Mouse (Mus musculus) layer of hippocampus, adult 9-11 months (tissue): Measurements from ENCODE around the gene Igf2bp1.

Experiments used
- DNase-seq: peaks from one replicate; pipeline ENCODE4 v3.0.0; 2022

Gene Igf2bp1

DNA sequence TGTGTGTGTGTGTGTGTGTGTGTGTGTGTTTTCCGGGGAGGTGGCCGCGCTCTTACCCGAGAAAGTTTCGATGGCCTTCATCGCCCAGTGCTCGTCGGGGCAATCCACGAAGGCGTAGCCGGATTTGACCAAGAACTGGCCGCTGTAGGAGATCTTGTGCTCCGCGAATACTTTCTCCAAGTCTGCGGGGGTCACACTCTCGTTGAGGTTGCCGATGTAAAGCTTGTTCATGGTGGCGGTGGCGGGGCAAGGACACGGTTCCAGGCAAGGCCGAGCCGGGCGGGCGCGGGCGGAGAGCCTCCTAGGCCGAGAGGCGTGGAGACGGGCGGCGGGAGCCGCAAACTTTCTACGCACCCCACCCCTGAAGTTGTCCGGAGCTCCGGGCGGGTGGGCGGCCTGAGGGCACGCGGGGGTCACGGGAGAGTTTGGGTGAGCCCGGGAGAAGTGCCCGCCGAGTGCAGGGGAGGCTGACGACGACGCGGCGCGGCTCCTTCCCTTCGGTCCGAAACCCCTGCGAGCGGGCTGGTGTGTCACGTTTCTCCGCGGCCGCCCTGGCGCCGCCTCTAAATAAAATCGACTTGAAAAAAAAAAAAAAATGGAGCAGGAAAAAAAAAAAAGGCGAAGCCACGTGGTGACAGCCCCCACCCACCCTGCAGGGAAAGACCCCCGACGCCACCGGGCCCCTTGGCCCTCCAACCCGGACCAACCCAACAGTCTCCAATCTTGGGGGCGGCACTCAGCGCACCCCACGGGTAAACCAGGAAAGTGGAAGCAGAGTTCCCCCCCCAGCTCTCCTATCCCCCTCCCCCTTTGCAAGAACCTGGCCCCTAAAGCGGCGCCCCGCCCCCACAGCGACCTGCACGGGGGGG is at the start of gene Igf2bp1:
Igf2bp1 (minus strand) TSS at position 538 of the 869 bp plus-strand sequence.
- no peak for DNase-seq

DNA sequence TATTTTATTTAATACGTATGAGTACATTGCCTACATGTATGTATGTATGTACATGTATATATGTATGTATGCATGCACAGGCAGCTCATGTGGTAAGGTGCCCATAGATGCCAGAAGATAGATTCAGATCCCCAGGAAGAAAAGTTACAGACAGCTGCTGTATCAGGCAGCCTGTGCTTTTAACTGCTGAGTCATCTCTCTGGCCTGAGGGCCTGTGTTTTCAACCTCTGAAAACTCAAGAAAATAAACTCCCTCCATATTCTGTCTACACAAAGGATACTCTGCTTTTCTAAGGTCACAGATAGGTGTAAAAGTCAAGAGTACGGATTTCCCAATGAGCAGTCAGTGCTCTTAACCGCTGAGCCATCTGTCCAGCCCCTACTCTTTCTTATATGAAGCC is 45.1 kb upstream of the Igf2bp1 start:
- no peak for DNase-seq

DNA sequence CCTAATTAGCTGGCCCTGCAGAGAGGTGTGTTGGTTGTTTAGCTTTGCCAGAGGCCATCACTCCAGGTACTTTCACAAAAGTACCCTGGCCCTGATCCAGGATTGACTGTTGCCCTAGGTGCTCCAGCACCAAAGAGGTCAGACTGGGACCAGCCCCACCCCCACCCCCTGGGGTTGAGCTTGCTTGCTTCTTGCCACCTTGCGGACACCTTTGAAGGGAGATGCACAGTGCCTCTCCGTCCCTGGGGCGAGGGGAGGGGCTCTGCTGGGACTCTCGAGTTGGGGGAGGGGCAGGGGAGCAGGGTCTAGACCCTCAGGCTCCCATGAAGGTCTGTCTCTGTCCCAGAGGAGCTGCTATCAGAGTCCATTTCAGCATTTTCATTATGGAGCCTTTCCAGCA is 44.2 kb upstream of the Igf2bp1 start:
- no peak for DNase-seq

DNA sequence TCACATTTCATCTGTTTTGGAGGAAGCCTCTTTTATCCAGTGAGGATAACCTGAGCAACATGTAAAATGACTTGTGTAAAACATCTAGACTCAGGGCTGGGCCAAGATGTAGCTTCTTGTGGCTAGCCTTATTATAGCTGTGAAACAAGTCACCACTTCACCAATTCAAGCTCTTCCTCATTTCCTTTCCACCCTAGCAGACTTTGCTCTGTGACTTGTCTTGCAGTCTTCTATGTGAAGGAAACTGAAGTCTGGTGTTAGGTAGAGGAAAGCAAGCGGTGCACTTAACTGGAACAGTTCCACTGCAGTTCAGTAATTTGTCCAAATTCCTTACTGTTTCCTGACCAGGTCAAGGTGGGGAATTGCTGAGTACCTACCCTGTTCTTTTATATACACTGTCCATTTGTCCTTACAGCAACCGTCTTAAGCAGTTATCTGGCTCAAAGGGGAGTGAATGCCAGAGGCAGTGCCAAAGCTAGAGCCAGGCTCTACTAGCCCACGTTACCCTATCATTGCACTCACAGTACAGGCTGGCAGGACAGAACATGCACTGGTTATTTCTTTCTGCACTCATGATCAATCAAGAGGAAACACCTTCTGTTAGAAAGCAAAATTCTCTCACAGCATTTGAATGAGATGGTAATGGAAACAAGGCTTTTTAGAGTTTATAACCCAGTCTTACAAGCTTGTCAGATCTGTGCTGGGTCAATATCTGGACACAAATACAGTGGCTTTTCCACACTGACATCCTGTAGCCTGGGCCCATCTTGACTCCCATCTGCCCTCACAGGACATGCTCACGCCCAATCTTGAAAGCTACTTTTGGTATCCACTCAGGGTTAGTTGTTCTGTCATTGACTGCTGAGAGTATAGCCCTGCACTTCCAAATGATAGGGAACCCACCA is 42.0 kb upstream of the Igf2bp1 start:
- no peak for DNase-seq

DNA sequence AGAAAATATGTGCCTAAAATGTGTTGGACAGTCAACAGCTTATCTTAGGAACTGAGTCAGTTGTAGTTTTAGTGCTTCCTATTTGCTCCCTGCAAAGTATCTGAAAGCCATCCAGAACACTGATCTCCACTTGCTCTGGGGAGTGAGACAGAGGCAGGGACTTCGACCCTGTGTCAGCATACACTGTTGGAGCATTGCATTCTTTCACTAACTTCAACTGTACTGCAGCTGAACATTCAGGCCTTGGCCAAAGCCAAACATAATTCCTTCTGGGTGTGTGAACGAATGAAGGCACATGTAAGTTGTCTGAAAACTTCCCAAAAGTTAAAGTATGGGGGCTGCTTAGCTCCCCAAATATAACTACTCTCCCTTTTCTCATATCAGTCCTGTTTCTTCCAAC is 41.1 kb upstream of the Igf2bp1 start:
- no peak for DNase-seq

DNA sequence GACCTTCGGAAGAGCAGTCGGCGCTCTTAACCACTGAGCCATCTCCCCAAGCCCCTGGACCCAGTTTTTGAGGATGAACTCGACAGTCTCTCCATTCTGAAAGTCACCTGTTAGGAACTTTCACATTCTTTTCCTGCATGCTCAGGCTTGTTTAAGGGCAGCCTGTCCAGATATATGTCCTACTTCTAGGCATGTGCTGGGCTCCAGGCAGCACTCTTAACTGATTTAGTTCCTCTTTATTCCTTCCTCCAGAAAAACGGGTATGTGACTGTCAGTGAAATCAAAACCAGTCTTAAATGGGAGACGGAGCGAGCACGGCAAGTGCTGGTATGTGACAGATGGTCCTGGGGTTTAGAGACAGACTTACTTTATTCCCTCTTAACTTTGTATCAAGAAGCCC is 40.3 kb upstream of the Igf2bp1 start:
- DNase-seq, result peak; percentile 39

DNA sequence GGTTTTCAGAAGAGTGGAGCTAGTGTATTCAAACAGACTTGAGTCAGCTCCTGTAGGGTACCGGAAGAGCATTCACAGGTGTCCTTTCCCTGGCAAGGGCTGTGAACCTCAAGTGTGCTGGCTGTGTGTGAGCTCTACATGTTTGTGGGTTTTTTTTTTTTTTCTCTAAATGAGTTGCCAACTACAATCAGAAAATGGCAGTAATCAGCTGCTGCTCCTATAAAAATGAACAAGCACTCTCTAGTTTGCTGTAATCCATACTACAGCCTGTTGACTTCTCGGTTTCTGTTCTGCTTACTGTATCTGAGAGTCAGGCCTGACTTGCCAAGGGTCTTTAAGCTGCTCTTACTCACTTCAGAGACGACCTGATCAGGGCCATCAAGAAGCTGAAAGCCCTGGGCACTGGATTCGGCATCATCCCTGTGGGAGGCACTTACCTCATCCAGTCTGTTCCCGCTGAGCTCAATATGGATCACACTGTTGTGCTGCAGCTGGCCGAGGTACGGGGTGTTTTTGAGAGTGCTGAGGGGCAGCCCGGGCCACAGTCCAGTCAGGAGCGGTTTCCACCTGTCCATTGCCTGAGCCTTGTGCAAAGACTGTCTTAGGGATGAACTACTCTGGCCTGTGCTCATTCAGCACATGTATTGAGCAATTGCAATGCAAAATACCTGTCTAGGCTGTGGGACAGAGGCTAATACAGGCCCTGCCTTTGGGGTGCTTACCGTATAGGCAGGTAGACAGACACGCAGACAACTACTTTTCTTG is 39.2 kb upstream of the Igf2bp1 start:
- no peak for DNase-seq

DNA sequence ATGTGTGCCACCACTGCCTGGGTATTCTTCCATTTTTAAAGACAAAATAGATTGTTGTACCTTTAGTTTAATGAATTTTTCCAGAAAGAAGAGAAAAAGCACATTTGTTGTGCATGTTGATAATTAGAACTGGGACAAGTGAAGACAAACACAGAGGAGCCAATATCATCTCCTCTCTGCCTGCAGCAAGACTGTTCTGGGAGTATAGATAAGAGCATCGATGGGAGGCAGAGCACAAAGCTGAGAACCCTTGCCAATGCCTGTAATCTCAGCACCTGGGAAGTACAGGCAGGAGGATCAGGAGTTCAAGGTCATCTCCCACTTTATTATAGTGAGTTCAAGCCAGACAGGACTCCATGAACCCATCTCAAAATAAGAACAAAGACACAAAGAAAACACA is 32.8 kb upstream of the Igf2bp1 start:
- DNase-seq, result no peak

DNA sequence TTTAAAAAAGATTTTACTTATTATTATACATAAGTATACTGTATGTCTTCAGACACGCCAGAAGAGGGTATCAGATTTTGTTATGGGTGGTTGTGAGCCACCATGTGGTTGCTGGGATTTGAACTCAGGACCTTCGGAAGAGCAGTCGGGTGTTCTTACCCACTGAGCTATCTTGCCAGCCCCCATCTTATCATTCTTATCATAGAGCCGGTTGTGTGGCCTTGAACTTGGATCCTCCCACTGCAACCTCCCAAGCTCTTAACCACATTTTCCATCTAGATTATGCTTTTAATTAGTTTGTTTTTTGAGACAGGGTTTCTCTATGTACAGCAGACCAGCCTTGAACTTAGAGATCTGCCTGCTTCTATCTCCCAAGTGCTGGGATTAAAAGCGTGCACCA is 31.8 kb upstream of the Igf2bp1 start:
- no peak for DNase-seq

DNA sequence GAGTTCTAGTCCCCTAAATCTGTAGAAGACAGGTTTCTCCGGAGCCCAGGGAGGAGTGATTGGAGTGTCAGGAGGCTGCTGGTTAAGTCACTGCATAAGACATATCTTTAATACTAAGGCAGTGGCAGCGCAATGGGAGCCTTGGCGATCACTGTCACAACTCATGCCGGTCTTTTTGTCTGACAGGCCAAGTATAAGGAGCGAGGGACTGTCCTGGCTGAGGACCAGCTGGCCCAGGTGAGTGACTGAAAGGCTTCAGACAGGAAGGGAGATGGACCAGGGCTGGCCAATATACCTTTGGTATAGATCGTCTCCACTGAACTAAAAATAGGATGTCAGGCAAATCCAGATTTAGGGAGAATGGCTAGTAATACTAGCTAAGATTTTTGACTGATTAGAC is 29.4 kb upstream of the Igf2bp1 start:
- no peak for DNase-seq

DNA sequence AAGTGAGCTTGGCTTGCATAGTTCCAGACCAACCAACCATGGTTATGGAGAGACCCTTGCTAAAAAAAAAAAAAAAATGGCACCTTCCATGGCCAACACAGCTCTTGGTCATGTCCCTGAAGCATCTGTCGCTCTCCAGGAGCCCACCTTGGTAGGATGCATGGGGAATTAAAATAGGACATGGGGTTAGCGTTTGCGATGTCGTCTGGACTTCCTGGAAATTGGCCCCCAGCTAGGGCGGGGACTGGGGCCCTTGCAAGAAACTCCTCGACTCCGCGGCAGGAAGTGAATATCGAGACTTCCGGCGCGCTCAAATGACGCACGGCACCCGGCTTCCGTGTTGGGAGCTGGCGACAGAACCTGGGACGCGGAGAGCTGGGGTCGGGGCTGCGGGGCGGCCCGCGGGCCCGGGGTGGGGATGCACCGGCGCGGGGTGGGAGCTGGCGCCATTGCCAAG is 28.9 kb upstream of the Igf2bp1 start, which contains the start of gene Snf8:
Snf8 (plus strand) TSS at position 290 of the 457 bp plus-strand sequence.
- peak; percentile 93 for DNase-seq

DNA sequence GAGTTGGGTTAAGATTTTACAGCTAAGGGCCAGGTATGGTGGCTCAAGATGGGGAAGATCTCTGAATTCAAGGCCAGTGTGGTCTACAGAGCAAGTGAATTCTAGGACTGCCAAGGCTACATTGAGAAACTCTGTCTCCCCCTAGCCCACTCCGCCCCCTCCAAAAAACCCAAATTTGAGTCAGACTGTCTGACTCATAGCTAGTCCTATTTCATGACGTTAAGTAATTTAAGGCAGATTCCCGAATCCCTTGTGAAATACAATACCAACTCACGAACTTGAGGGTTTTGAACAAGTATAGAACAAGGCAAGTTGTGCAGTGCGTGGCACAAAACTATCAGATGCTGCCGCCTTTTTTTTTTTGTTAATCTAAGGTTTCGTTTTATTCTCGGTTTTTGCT is 28.4 kb upstream of the Igf2bp1 start:
- DNase-seq, result no peak

DNA sequence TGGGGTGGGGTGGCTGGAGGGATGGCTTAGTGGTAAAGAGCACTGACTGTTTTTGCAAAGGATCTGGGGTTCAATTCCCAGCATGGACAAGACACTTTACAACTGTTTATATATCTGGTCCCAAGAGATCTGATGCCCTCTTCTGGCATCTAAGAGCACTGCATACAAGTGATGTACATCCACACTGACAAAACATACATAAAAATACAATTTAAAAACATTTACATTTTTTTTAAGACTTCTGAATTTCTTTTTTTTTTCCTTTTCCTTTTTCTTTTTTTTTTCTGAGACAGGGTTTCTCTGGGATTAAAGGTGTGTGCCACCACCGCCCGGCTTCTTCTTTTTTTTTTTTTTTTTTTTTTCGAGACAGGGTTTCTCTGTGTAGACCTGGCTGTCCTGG is 27.5 kb upstream of the Igf2bp1 start:
- no peak for DNase-seq

DNA sequence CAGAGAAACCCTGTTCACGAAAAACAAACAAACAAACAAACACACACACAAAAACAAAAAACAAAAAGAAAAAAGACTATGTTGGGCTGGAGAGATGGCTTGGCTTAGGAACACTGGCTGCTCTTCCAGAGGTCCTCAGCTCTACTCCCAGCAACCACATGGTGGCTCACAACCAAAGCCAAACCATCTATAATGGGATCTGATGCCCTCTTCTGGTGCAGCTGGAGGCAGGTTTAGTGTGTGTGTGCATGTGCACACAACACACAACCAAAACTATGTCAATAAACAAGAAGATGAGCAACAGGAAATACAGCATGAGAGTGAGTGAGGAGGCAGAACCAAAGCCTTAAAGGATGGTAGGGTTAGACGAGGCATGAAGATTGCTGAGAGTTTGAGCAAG is 26.0 kb upstream of the Igf2bp1 start:
- DNase-seq, result no peak

DNA sequence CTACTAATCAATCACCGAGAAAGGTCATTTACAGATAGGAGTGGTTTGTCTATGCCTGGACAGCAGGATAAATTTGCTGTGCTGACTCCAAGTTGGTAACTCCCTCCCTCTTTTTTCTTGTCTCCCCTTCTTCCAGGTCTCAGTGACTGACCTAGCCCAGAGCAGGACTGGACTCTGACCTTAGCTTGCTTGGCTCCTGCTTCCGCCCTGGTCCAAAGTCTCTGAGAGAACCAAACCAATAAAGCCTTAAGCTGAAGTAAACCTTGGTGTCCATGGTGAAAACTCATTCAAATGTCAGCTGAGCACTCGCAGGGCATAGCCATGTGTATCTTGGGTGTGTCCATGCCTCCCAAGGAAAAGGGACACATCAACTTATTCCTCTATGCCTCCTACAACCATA is 24.8 kb upstream of the Igf2bp1 start:
- no peak for DNase-seq

DNA sequence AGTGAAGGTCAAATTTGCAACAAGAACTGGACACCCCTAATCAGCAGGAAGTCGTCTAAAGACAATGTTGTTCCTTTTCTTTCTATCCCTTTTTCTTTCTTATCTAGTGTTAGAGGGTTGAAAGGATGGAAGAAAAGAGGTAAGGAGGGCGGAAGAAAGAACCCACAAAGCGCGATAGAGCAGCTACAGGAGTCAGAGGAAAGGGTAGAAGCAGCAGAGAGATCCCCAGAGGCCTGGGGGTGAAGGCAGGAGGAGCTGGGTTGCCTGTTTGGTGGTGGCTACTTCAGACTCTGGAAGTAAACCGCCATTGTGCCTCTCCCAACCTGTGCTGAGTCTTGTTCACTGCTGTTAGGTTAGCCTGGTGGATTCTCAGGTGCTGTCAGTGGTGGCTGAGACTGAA is 22.4 kb upstream of the Igf2bp1 start:
- DNase-seq, result no peak

DNA sequence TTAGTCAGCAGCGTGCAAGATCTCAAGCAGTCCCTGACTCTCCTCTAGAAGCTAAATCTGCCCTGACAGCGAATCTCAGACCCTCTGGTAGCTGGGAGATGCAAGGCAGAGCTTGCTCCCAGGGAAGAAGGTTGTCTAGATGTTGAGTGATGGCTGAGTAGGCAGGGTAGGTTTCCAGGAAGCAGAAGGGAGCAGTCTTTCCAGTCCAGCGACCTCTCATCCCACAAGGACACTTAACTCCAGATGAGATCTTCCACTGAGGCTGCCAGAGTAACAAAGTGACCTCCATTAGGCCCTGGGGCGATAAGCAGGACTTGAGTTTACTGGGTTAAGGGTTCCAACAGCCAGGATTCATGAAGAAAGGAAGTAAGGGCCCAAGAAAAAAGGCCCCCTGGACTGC is 14.9 kb upstream of the Igf2bp1 start:
- no peak for DNase-seq

DNA sequence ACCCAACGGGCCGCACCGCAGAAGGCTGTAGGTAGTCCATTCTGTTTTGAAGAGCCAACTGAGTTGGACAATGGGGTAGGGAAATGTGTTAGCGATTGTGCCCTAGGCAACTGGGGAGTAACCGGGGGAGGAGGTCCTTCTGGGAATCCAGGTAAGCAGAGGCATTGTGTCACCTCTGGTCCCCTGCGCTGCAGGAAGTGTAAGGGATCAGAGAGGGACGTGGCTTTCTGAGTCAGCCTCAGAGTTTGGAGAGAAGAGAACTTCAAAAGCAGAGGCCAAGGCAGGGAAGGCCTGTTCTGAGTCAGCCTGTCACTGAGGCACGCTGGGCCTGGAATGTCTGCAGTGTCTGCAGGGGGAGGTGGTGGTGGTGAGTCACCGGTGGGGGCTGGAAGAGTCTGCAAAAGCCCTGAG is 12.2 kb upstream of the Igf2bp1 start:
- DNase-seq, result no peak

DNA sequence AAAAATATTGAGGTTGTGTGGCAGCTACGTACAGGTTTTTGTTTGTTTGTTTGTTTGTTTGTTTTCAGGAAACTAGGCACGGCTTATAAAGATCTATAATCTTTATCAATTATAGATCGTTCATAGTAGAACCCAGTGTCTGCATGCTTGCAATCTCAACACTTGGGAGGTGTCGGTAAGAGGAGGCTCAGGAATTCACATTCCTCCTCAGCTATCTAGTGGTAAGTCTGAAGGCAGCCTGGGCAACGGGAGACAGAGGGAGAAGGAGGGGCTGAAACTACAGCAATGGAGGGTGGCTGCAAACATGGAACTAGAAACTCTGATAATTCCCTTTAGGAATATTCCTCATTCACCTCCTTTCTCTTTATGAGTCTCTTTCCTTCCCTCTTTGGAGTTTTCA is 9.7 kb upstream of the Igf2bp1 start:
- DNase-seq, result no peak

DNA sequence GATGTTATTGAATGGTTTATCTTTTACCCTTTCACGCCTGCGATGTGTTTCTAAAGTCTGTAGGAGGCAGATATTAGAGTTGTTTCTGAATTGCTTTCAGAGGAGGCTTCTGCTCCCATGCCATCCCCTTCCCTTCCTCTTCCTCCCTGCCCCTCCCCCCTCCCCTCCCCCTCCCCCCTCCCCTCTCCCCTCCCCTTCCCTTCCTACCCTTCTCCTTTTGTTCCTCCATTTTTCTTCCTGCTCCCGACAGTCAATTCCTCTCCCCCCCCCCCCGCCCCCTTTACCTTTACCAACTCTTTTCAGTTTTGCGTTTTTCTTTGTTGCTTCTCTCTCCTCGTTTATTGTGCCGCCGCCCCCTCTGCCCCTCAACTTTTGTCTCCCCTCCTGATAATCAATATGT is 6.2 kb upstream of the Igf2bp1 start:
- DNase-seq, result no peak

DNA sequence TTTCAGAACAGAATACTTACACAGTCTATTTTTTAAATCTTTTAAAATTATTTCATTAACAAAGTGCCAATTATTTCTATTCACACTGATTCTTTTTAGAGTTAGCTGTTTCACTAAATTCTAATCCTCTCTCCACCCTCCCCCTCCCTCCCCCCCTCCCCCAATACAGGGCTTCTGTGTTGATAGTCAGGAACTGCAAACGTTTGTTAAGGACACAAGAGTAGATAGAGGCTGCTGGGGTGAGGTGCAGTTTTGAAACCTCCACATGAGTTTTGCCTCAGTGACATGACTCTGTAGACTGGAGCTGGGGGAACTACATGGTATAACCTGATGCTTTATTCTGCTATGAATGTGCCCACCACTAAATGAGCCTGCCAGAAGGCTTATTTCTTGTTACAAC is 3.1 kb upstream of the Igf2bp1 start:
- no peak for DNase-seq

DNA sequence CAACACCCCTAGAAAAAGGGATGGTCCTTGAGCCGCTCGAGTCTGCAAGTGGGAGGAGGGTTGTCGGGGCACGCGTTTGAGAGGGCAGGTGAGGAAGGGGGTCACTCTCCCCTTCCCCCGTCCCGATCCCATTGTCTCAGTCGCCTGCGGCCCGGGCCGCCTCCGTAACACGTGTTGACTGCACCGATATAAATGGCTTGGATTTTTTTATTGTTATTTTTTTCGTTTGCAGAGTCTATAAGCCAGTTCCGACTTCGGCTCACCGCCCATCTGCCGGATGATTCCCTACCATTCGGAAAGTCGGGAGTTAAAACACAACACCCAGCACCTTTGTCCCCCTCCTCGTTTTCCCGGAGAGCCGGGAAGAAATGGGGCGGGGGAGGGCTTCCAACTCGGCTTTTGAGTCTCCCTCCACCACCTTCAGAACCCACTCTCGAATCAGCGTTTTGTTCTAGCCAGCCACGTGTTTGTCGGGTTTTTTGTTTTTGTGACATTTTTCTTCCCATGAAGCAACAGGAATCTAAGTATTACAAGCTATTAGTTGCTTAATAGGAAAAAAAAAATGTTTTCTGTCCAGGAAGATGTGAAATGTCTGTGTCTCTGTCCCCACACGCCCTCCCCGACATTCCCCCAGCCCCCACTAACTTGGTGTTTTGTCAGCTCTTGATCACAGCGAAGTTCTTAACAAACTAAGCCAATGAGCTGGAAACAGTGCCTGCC is 1.9 kb upstream of the Igf2bp1 start:
- no peak for DNase-seq
